8 mouse cellular contexts compared by ENCODE assay signal in genomic region chr16:96127657-96128344, GRCm38 (mm10). TPM values are rescaled to one million over a fixed set of nuclear protein-coding genes. Genes with fewer than 3 reads are reported as not detected.
A peak's percentile ranks its signal among the peaks of the same experiment; 100 is the strongest.
DNase-seq lines count a peak whose midpoint lies in the region; ATAC-seq and TF ChIP-seq lines count a peak whose summit lies in the region.

Hmgn1 (minus strand) TSS chr16:96127729.

- TF ChIP-seq CTCF in liver, adult 2 months (IDR thresholded peaks at IDR 0.05; ENCODE audit: low read depth, low read length), result no peak

- H3K27ac ChIP-seq in heart, embryonic 11.5 days (ENCODE audit: low read depth, low read length), result peak within 1 kb of the TSS; percentile 97
- peak within 1 kb of the TSS; percentile 97 for H3K27ac ChIP-seq in kidney, embryonic 16.5 days (ENCODE audit: low read length)
- H3K27ac ChIP-seq in liver, adult 2 months (replicated peaks; ENCODE audit: insufficient read depth, low read depth, low read length), result peak within 1 kb of the TSS; percentile 69

- H3K27me3 ChIP-seq in heart, embryonic 11.5 days (ENCODE audit: control insufficient read depth, insufficient read depth, low read length), result no peaks in the 10 kb centered on the region
- H3K27me3 ChIP-seq in kidney, embryonic 16.5 days (ENCODE audit: insufficient read depth, low read length), result no peaks in the 10 kb centered on the region
- no peaks in the 10 kb centered on the region for H3K27me3 ChIP-seq in liver, adult 2 months (ENCODE audit: control insufficient read depth, insufficient read depth, low read length)
- no peaks in the 10 kb centered on the region for H3K27me3 ChIP-seq in myocyte (ENCODE audit: control insufficient read depth, insufficient read depth, insufficient read length)
- H3K27me3 ChIP-seq in splenic B cell, adult 2 months (ENCODE audit: control insufficient read depth, insufficient read depth, low read length, poor library complexity, severe bottlenecking), result no peaks in the 10 kb centered on the region; the same call in none of the 2 replicates

- under 1% methylated on average over 52 of the region's 72 CpGs for WGBS in heart, embryonic 11.5 days (ENCODE audit: insufficient replicate concordance)
- WGBS in kidney, embryonic 16.5 days, result 0% methylated on average over 46 of the region's 72 CpGs
- WGBS in liver, adult 2 months, result under 1% methylated on average over 59 of the region's 72 CpGs

- ATAC-seq in erythroblast, adult 5-6 weeks (replicated peaks; ENCODE audit: low FRiP score, poor library complexity, severe bottlenecking), result peak; percentile 41; the same call in 1 of the 2 replicates
- ATAC-seq in heart, embryonic 11.5 days (replicated peaks; ENCODE audit: insufficient number of reproducible peaks, low FRiP score, low TSS enrichment), result peak; percentile 95
- peak; percentile 98 for ATAC-seq in kidney, embryonic 16.5 days (ENCODE audit: low FRiP score, low TSS enrichment)

- peak within 1 kb of the TSS; percentile 75 for H3ac ChIP-seq in myocyte (ENCODE audit: control insufficient read depth, insufficient read length)

- H3K4me3 ChIP-seq in heart, embryonic 11.5 days (ENCODE audit: low read depth, low read length), result peak within 1 kb of the TSS; percentile 99
- H3K4me3 ChIP-seq in kidney, embryonic 16.5 days (ENCODE audit: low read length), result peak within 1 kb of the TSS; percentile 98
- peak within 1 kb of the TSS; percentile 60 for H3K4me3 ChIP-seq in liver, adult 2 months (ENCODE audit: insufficient read depth, low read depth, low read length)
- peak within 1 kb of the TSS; percentile 49 for H3K4me3 ChIP-seq in myocyte

- H3K4me2 ChIP-seq in heart, embryonic 11.5 days, result peak within 1 kb of the TSS; percentile 72
- peak within 1 kb of the TSS; percentile 93 for H3K4me2 ChIP-seq in kidney, embryonic 16.5 days (replicated peaks; ENCODE audit: low read depth, low read length)
- peak within 1 kb of the TSS; percentile 90 for H3K4me2 ChIP-seq in myocyte (ENCODE audit: low read depth)

- no peaks in the 10 kb centered on the region for H3K79me2 ChIP-seq in liver, adult 2 months (ENCODE audit: control insufficient read depth, insufficient read depth, low read length)
- H3K79me2 ChIP-seq in myocyte (ENCODE audit: control insufficient read depth, insufficient read depth), result peaks cover 29% of the 10 kb centered on the region

- peak; percentile 94 to 95 for DNase-seq in B cell, adult 2 months
- DNase-seq in brain, adult 2 months (ENCODE audit: low read depth, low spot score), result peak; percentile 99
- peak; percentile 84 for DNase-seq in liver, adult 2 months (ENCODE audit: extremely low read depth, low read depth, low spot score)
- peak; percentile 96 for DNase-seq in splenic B cell, adult 2 months (ENCODE audit: low read depth, low spot score)

- peak within 1 kb of the TSS; percentile 98 for H3K9ac ChIP-seq in heart, embryonic 11.5 days (ENCODE audit: low read depth, low read length)
- peak within 1 kb of the TSS; percentile 98 for H3K9ac ChIP-seq in kidney, embryonic 16.5 days (replicated peaks; ENCODE audit: low read length)
- peak within 1 kb of the TSS; percentile 73 for H3K9ac ChIP-seq in liver, adult 2 months (ENCODE audit: low read depth, low read length)

- peak; percentile 88 for TF ChIP-seq POLR2A in liver, adult 2 months (IDR thresholded peaks at IDR 0.05; ENCODE audit: extremely low read depth, insufficient read depth, low read length)
- TF ChIP-seq POLR2A in myocyte (IDR thresholded peaks at IDR 0.05; ENCODE audit: insufficient read length, low read depth), result peak; percentile 79

- H3K9me3 ChIP-seq in heart, embryonic 11.5 days (replicated peaks; ENCODE audit: control insufficient read depth, low read length), result no peaks in the 10 kb centered on the region
- no peaks in the 10 kb centered on the region for H3K9me3 ChIP-seq in kidney, embryonic 16.5 days (ENCODE audit: low read length)

- H3K4me1 ChIP-seq in heart, embryonic 11.5 days (ENCODE audit: control insufficient read depth, insufficient read depth, low read length), result peaks cover 10% of the 10 kb centered on the region
- peaks cover 26% of the 10 kb centered on the region for H3K4me1 ChIP-seq in kidney, embryonic 16.5 days (ENCODE audit: insufficient read depth, low read length)
- peaks cover 2% of the 10 kb centered on the region for H3K4me1 ChIP-seq in liver, adult 2 months (ENCODE audit: control insufficient read depth, insufficient read depth, low read length)

- H3K36me3 ChIP-seq in heart, embryonic 11.5 days (ENCODE audit: control insufficient read depth, insufficient read depth, low read length), result peaks cover 20% of the 10 kb centered on the region
- H3K36me3 ChIP-seq in kidney, embryonic 16.5 days (ENCODE audit: insufficient read depth, low read length), result peaks cover 37% of the 10 kb centered on the region
- peaks cover 14% of the 10 kb centered on the region for H3K36me3 ChIP-seq in liver, adult 2 months (ENCODE audit: control insufficient read depth, insufficient read depth, low read length)
- peaks cover 31% of the 10 kb centered on the region for H3K36me3 ChIP-seq in myocyte (ENCODE audit: control insufficient read depth, insufficient read depth)
- peaks cover 7% of the 10 kb centered on the region for H3K36me3 ChIP-seq in splenic B cell, adult 2 months (ENCODE audit: control insufficient read depth, insufficient read depth, low read length, poor library complexity, severe bottlenecking)

TF ChIP-seq in myocyte, 11 proteins besides CTCF, POLR2A, EP300 and RAD21:
- TF ChIP-seq MYOD1 (IDR thresholded peaks at IDR 0.05; ENCODE audit: control insufficient read depth in 1 of 3, insufficient read length in 2 of 3, low read depth in 2 of 3), result peak; percentile 60 to 81 (median 78)
- peak; percentile 80 for TF ChIP-seq POLR2AphosphoS2 (IDR thresholded peaks at IDR 0.05; ENCODE audit: insufficient read length, low read depth)
- peak; percentile 89 for TF ChIP-seq USF1 (IDR thresholded peaks at IDR 0.05; ENCODE audit: low read depth)
- TF ChIP-seq CEBPB (IDR thresholded peaks at IDR 0.05; ENCODE audit: insufficient read depth, poor library complexity, severe bottlenecking), result no peak
- TF ChIP-seq REST (IDR thresholded peaks at IDR 0.05; ENCODE audit: insufficient read depth, insufficient read length), result no peak
- no peak for TF ChIP-seq E2F4 (IDR thresholded peaks at IDR 0.05; ENCODE audit: insufficient read depth)
- peak; percentile 75 to 85 (median 82) for TF ChIP-seq MYOG (IDR thresholded peaks at IDR 0.05; ENCODE audit: control insufficient read depth in 1 of 3, insufficient read depth in 1 of 3, insufficient read length in 2 of 3, low read depth in 2 of 3)
- peak; percentile 29 for TF ChIP-seq TCF12 (IDR thresholded peaks at IDR 0.05; ENCODE audit: insufficient read depth, poor library complexity, severe bottlenecking)

RNA-seq across cellular contexts. Expression of gene Hmgn1, which starts in this region (rescaled TPM):
- 27.8 and 30.0 TPM in 2 replicates for total RNA-seq in erythroblast, adult 5-6 weeks (2015; ENCODE audit: low replicate concordance)
- 14.2 and 15.1 TPM in 2 replicates for total RNA-seq in erythroblast, adult 5-6 weeks (2017; ENCODE audit: low replicate concordance)
- 543 and 564 TPM in 2 replicates for polyA plus RNA-seq in heart, embryonic 11.5 days (2014; fragmentation: Nextera tagmentation; extraction: Ambion mirVana)
- 609 and 649 TPM in 2 replicates for polyA plus RNA-seq in kidney, embryonic 16.5 days (2015; fragmentation: Nextera tagmentation; extraction: Ambion mirVana)
- total RNA-seq in liver, adult 2 months (2014; rRNA removed), result 43.9 and 48.3 TPM in 2 replicates
- polyA plus RNA-seq in liver, adult 2 months (2012; rRNA removed), result 11.4 and 15.0 TPM in 2 replicates
- polyA plus RNA-seq in myocyte (2012; fragmentation: generic; extraction: Trizol), result 120 TPM

Comparison
In these comparisons a context has a peak if more than half of its experiments do, and no peak if none do; other contexts are left out.
1. Peak in every context shown above with its lines: DNase-seq, ATAC-seq, H3K4me3 ChIP-seq and H3K27ac ChIP-seq.
2. ATAC-seq: peak in every context shown above with its lines; median percentile 98 in kidney, embryonic 16.5 days; 95 in heart, embryonic 11.5 days; 41 in erythroblast, adult 5-6 weeks.
3. H3K4me3 ChIP-seq: peak in every context shown above with its lines; median percentile 99 in heart, embryonic 11.5 days; 98 in kidney, embryonic 16.5 days; 60 in liver, adult 2 months; 49 in myocyte.